Mouse (Mus musculus): ENCODE measurements around the gene Tmem45a2. TPM values are rescaled to one million over a fixed set of nuclear protein-coding genes. Genes with fewer than 3 reads are reported as not detected.
"Not testable (repeated sequence)": the region's sequence is repeated elsewhere in the genome, so short reads cannot be mapped to it uniquely, and the experiment has no call there.

Tmem45a2 gene
- total and polyA plus RNA-seq, 3 experiments = not detected

DNA sequence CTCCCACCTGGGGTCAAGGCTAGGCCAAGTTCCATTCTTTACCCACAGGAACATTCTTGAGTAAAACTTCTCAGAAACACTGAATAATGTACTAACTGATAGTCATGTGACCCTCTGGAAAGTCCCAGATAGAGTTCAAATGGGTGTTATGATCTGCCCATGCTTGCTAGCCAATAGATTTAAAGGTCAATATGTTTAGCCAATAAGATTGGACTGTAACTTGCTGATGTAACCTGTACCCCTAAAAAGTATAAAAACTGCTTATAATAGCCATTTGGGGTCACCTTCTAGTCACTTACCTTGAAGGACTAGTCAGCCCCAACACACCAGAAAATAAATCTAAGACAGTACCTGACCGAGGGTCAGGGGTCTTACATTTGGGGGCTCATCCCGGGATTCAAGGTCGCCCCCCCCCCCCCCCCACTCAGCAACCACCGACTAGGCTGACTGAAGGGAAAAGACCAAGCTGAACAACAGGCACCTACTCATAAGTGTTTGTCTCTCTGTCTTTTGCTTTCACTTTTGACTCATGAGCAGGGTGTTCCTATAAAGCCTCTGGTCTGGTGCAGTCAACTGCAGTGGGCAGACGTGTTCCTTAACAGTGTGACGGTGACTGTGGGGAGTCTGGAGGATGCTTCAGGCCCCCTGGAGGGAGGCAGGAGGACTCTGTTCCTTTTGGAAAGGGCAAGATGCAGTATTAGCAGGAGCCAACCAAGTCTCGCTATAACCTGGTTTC, 40.9 kb downstream of the Tmem45a2 start (continued):
- TF ChIP-seq JUND (conservative IDR thresholded peaks at IDR 0.05; ENCODE audit: low read depth, low read length) (no peak), USF1 (IDR thresholded peaks at IDR 0.05; ENCODE audit: low read depth, low read length) (peak; percentile 84), SMC3 (IDR thresholded peaks at IDR 0.05; ENCODE audit: low read depth, low read length) (no peak), IRF4 (IDR thresholded peaks at IDR 0.05; ENCODE audit: low read depth, low read length) (peak; percentile 4; the same call in 1 of the 2 replicates), BHLHE40 (IDR thresholded peaks at IDR 0.05; ENCODE audit: low read depth, low read length) (peak; percentile 27; the same call in 1 of the 2 replicates), POLR2A (IDR thresholded peaks at IDR 0.05; ENCODE audit: low read depth, low read length) (peak; percentile 54), ELF1 (IDR thresholded peaks at IDR 0.05; ENCODE audit: low read depth, low read length) (no peak)

DNA sequence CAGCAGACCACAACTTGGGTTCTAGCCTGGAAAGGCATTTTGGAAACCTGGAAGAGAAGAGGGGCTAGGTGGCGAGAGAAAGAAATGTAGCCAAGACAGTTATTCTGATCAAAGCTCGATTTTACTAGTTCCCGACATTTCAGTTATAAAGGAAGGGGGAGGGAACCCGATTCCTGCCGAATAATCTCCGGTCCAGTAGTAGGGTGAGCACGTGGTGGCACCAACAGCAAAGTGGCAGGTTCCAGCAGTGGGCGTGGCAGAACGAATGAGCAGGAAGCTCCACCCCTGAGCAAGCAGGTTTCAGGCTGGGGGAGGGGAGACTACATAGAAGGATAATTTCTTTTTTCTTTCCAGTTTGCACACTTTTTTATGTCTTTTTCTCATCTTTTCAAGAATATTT, 72.9 kb downstream of the Tmem45a2 start:
- H3K4me3 ChIP-seq (replicated peaks in 1 of 3; ENCODE audit: low read depth in 2 of 3, low read length in 2 of 3, poor library complexity in 1 of 3); H3K79me2 ChIP-seq (replicated peaks; ENCODE audit: control insufficient read depth, extremely low read depth, insufficient read depth, poor library complexity, severe bottlenecking); H3K4me1 ChIP-seq (ENCODE audit: control insufficient read depth in 1 of 2, insufficient read depth in 2 of 2); in situ Hi-C loops (cut with MboI; ENCODE audit: low pct_ligation_motif_present, low pct_unique_long_range_greater_than_20kb, low sequenced_read_pairs); H3K9me3 ChIP-seq (replicated peaks; ENCODE audit: low read length); H3K4me2 ChIP-seq (ENCODE audit: insufficient read depth, low read depth, poor library complexity, severe bottlenecking); H3K9ac ChIP-seq (ENCODE audit: insufficient read depth, low read depth); DNase-seq (ENCODE audit: extremely low read depth); dilution Hi-C loops (cut with MboI; ENCODE audit: extremely low pct_ligation_motif_present, extremely low pct_unique_long_range_greater_than_20kb, low sequenced_read_pairs); H3K36me3 ChIP-seq (replicated peaks in 1 of 2; ENCODE audit: control insufficient read depth in 1 of 2, insufficient read depth in 1 of 2, low read length in 1 of 2); H3K27ac ChIP-seq (ENCODE audit: insufficient read depth, low read depth); H3K27me3 ChIP-seq (replicated peaks): not testable (repeated sequence)

Other genes starting within 250 kb of the Tmem45a2 start
- gene Tmem45a, start 185.2 kb downstream of the Tmem45a2 start, total RNA-seq (2012; rRNA removed) = 13.7 and 30.7 TPM in 2 replicates
- 76.8 and 105 TPM in 2 replicates for gene Tmem45a, start 185.2 kb downstream of the Tmem45a2 start, total RNA-seq (2014; rRNA removed)
- gene Tmem45a, start 185.2 kb downstream of the Tmem45a2 start, polyA plus RNA-seq (2012; ENCODE audit: insufficient read length, low read depth) = 26.9 and 31.7 TPM in 2 replicates
- not detected in 2 replicates for gene Lnp1, start 143.3 kb downstream of the Tmem45a2 start, total RNA-seq (2012; rRNA removed)
- gene Lnp1, start 143.3 kb downstream of the Tmem45a2 start, total RNA-seq (2014; rRNA removed) = not detected in 2 replicates
- not detected in 2 replicates for gene Lnp1, start 143.3 kb downstream of the Tmem45a2 start, polyA plus RNA-seq (2012; ENCODE audit: insufficient read length, low read depth)
- gene Tomm70a, start 50.3 kb upstream of the Tmem45a2 start, total RNA-seq (2012; rRNA removed) = 112 and 127 TPM in 2 replicates
- gene Tomm70a, start 50.3 kb upstream of the Tmem45a2 start, total RNA-seq (2014; rRNA removed) = 194 and 216 TPM in 2 replicates
- gene Tomm70a, start 50.3 kb upstream of the Tmem45a2 start, polyA plus RNA-seq (2012; ENCODE audit: insufficient read length, low read depth) = 129 TPM in 2 replicates
- 59.4 and 60.1 TPM in 2 replicates for gene Nit2, start 96.0 kb upstream of the Tmem45a2 start, total RNA-seq (2012; rRNA removed)
- gene Nit2, start 96.0 kb upstream of the Tmem45a2 start, total RNA-seq (2014; rRNA removed) = 90.9 and 93.3 TPM in 2 replicates
- 71.8 and 84.4 TPM in 2 replicates for gene Nit2, start 96.0 kb upstream of the Tmem45a2 start, polyA plus RNA-seq (2012; ENCODE audit: insufficient read length, low read depth)
- gene Tbc1d23, start 160.1 kb upstream of the Tmem45a2 start, total RNA-seq (2012; rRNA removed) = 21.2 and 24.4 TPM in 2 replicates
- 38.8 and 42.5 TPM in 2 replicates for gene Tbc1d23, start 160.1 kb upstream of the Tmem45a2 start, total RNA-seq (2014; rRNA removed)
- gene Tbc1d23, start 160.1 kb upstream of the Tmem45a2 start, polyA plus RNA-seq (2012; ENCODE audit: insufficient read length, low read depth) = 24.7 and 31.5 TPM in 2 replicates
- gene Tmem30c, start 221.5 kb upstream of the Tmem45a2 start, total RNA-seq (2012; rRNA removed) = not detected in 2 replicates
- 0.07 TPM in 1 of 2 replicates, not detected in the other for gene Tmem30c, start 221.5 kb upstream of the Tmem45a2 start, total RNA-seq (2014; rRNA removed)
- 0.16 TPM in 2 replicates for gene Tmem30c, start 221.5 kb upstream of the Tmem45a2 start, polyA plus RNA-seq (2012; ENCODE audit: insufficient read length, low read depth)